Mouse (Mus musculus): ENCODE results near the gene Cntf. TPM values are rescaled to one million over a fixed set of nuclear protein-coding genes. Genes with fewer than 3 reads are reported as not detected.

The Cntf gene
- polyA plus RNA-seq, 1 experiment from 2014 or later, result 0.81 TPM

DNA sequence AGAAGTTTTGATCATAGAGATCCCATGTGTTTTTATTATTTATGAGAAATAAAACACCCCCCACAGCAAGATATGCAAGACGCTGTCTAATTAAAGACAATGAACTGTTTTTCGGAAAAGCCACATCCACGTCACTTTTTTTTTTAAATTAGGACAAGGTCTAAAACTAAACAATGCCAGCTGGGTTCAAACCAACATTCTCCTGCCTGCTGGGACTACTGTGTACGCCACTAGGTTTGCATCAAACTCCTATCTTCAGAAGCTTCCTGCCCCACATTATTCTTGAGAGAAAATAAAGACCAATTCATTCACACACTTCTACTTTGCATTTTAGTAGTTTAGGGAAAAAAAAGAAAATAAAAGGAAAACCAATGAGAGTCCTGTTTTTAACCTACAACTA is 22.3 kb upstream of the Cntf start:
- no peak overlapping the region for H3K27ac ChIP-seq (replicated peaks; ENCODE audit: low read depth, low read length)
- H3K4me1 ChIP-seq (ENCODE audit: control insufficient read depth, insufficient read depth, low read length), result peaks cover 3% of the 10 kb centered on the region; the same call in 1 of the 2 replicates
- H3K36me3 ChIP-seq (ENCODE audit: control insufficient read depth, insufficient read depth, low read length), result peaks cover 5% of the 10 kb centered on the region; the same call in 1 of the 2 replicates
- no peaks in the 10 kb centered on the region for H3K27me3 ChIP-seq (replicated peaks; ENCODE audit: control insufficient read depth, insufficient read depth, low read length)
- no peaks in the 10 kb centered on the region for H3K9me3 ChIP-seq (ENCODE audit: control insufficient read depth, low read length)
- H3K4me3 ChIP-seq (ENCODE audit: low read depth, low read length), result no peak overlapping the region
- ATAC-seq (ENCODE audit: low read depth) (no peak), DNase-seq (ENCODE audit: low spot score) (no peak)
- no peak overlapping the region for H3K9ac ChIP-seq (ENCODE audit: low read depth, low read length)
- WGBS, result 71% methylated on average over 4 of the region's 4 CpGs
- H3K4me2 ChIP-seq (ENCODE audit: low read depth, low read length), result no peak overlapping the region

DNA sequence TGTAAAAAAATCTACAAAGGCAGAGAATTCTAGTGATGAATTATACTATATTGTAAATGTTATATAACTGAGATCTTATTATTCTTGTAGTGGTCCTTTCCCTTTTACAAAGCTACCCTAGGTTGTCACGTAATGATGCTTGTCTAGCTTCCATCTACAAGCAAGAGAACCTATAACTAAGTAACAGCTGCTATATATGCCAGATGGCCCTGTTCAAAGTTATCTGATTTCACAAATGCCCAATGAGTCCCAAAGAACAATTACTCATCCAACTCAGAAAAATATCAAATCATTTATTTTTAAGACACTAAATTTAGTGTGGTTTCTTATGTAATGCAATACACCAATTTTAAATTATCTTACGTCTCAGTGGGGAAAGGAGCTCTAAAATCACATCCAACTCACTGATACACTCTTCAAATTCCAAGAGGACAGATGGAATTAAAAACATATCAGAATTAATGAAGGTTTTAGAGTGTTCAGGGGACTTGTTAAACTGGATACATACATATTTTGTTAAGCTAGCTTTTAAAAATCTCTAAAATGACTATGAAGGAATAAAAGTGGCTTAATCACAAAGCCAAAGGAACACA is 21.5 kb upstream of the Cntf start:
- 69% methylated on average over 2 of the region's 2 CpGs for WGBS

DNA sequence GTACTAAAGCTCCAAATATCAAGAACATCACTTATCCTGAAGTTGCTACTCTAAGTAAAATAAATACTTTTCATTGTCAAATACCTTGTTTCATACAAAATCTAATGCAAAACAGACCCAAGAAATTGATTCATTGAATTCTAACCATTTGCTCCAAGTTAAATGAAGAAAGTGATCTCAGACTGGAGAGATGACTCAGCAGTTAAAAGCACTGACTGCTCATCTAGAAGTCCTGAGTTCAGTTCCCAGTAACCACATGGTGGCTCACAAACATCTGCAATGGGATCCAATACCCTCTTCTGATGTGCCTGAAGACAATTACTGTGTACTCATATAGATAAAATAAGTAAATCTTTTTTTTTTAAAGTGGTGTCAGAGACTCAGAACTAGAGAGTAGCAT is 15.0 kb upstream of the Cntf start:
- no peak for DNase-seq (ENCODE audit: low spot score)
- H3K9ac ChIP-seq (ENCODE audit: low read depth, low read length), result no peak overlapping the region
- no peak overlapping the region for H3K27ac ChIP-seq (replicated peaks; ENCODE audit: low read depth, low read length)
- H3K4me1 ChIP-seq (ENCODE audit: control insufficient read depth, insufficient read depth, low read length), result no peaks in the 10 kb centered on the region
- H3K4me2 ChIP-seq (ENCODE audit: low read depth, low read length), result no peak overlapping the region
- H3K36me3 ChIP-seq (ENCODE audit: control insufficient read depth, insufficient read depth, low read length), result peaks cover 24% of the 10 kb centered on the region
- no peak overlapping the region for H3K4me3 ChIP-seq (ENCODE audit: low read depth, low read length)
- H3K9me3 ChIP-seq (ENCODE audit: control insufficient read depth, low read length), result no peaks in the 10 kb centered on the region
- no peaks in the 10 kb centered on the region for H3K27me3 ChIP-seq (replicated peaks; ENCODE audit: control insufficient read depth, insufficient read depth, low read length)
- ATAC-seq (ENCODE audit: low read depth), result no peak

More for the DNA sequence above, 21.5 kb upstream of the Cntf start:
- H3K9me3 ChIP-seq (ENCODE audit: control insufficient read depth, low read length), result no peaks in the 10 kb centered on the region
- no peaks in the 10 kb centered on the region for H3K27me3 ChIP-seq (replicated peaks; ENCODE audit: control insufficient read depth, insufficient read depth, low read length)
- H3K4me2 ChIP-seq (ENCODE audit: low read depth, low read length), result no peak overlapping the region
- H3K4me1 ChIP-seq (ENCODE audit: control insufficient read depth, insufficient read depth, low read length), result peaks cover 3% of the 10 kb centered on the region; the same call in 1 of the 2 replicates
- DNase-seq (ENCODE audit: low spot score), result no peak
- H3K36me3 ChIP-seq (ENCODE audit: control insufficient read depth, insufficient read depth, low read length), result peaks cover 5% of the 10 kb centered on the region; the same call in 1 of the 2 replicates
- H3K27ac ChIP-seq (replicated peaks; ENCODE audit: low read depth, low read length), result no peak overlapping the region
- no peak overlapping the region for H3K4me3 ChIP-seq (ENCODE audit: low read depth, low read length)
- ATAC-seq (ENCODE audit: low read depth), result no peak
- H3K9ac ChIP-seq (ENCODE audit: low read depth, low read length), result no peak overlapping the region

DNA sequence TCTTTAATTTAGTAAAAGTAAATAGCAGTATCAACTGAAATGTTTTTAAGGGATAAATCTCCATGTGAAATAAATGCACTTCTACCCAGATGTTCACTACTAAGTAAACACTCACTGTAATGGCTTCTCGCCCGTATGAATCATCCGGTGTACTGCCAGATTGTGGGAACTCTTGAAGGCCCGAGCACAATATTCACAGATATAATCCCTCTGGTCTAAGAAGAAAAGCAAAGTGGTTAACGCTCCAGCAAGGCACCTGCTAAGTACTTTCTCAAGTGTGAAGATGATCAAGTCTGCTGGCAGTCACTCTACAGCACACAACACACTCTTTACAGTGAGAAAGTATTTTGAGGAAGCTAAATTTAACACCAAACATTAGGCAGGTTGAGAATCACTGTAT is 5.5 kb upstream of the Cntf start:
- 92% methylated on average over 5 of the region's 5 CpGs for WGBS
- H3K27me3 ChIP-seq (replicated peaks; ENCODE audit: control insufficient read depth, insufficient read depth, low read length), result no peaks in the 10 kb centered on the region
- no peaks in the 10 kb centered on the region for H3K4me1 ChIP-seq (ENCODE audit: control insufficient read depth, insufficient read depth, low read length)
- no peak overlapping the region for H3K4me3 ChIP-seq (ENCODE audit: low read depth, low read length)
- no peak overlapping the region for H3K9ac ChIP-seq (ENCODE audit: low read depth, low read length)
- H3K9me3 ChIP-seq (ENCODE audit: control insufficient read depth, low read length), result no peaks in the 10 kb centered on the region
- H3K27ac ChIP-seq (replicated peaks; ENCODE audit: low read depth, low read length), result no peak overlapping the region
- ATAC-seq (ENCODE audit: low read depth) (no peak), DNase-seq (ENCODE audit: low spot score) (no peak)
- no peak overlapping the region for H3K4me2 ChIP-seq (ENCODE audit: low read depth, low read length)
- H3K36me3 ChIP-seq (ENCODE audit: control insufficient read depth, insufficient read depth, low read length), result peaks cover 74% of the 10 kb centered on the region

DNA sequence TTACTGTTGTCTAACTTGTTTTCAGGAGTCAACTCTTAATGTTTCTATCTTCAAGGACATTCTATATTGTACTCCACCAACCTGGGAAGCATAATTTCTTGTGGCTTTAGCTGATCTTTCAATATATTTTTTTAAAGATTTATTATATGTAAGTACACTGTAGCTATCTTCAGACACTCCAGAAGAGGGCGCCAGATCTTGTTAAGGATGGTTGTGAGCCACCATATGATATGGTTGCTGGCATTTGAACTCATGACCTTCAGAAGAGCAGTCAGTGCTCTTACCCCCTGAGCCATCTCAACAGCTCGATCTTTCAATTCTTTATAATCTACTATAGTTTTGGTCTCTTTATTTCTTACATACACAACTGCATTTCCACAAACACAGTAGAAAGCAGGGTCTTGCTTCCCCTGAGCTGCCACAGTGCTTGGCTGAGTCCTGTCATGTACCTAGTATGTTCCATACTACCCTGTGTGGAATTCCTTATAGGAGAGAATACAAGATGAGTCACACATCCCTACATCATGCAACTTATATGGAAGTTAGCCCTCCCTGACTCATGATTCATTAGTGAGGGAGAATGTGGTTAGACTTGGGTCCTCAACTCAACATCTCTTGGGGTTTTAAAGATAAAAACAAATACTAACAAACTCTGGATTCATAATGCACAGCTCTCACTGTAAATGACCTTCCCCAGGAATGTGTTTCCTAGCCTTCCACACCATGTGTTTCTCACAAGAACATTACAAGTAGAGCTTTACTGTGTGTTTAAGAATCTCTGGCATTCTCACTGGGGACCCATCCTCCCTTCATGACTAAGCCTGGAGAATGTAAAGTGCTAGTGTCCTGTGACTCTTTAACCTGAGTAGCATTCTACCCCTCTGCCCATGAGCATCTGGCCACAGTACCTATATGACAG is 3.0 kb downstream of the Cntf start:
- no peak overlapping the region for H3K9ac ChIP-seq (ENCODE audit: low read depth, low read length)
- no peaks in the 10 kb centered on the region for H3K9me3 ChIP-seq (ENCODE audit: control insufficient read depth, low read length)
- DNase-seq (ENCODE audit: low spot score), result no peak
- no peak for ATAC-seq (ENCODE audit: low read depth)
- WGBS, result 64% methylated on average over 2 of the region's 2 CpGs
- H3K4me1 ChIP-seq (ENCODE audit: control insufficient read depth, insufficient read depth, low read length), result no peaks in the 10 kb centered on the region
- no peak overlapping the region for H3K4me2 ChIP-seq (ENCODE audit: low read depth, low read length)
- H3K27ac ChIP-seq (replicated peaks; ENCODE audit: low read depth, low read length), result no peak overlapping the region
- H3K4me3 ChIP-seq (ENCODE audit: low read depth, low read length), result no peak overlapping the region
- H3K27me3 ChIP-seq (replicated peaks; ENCODE audit: control insufficient read depth, insufficient read depth, low read length), result no peaks in the 10 kb centered on the region
- peaks cover 44% of the 10 kb centered on the region for H3K36me3 ChIP-seq (ENCODE audit: control insufficient read depth, insufficient read depth, low read length)

DNA sequence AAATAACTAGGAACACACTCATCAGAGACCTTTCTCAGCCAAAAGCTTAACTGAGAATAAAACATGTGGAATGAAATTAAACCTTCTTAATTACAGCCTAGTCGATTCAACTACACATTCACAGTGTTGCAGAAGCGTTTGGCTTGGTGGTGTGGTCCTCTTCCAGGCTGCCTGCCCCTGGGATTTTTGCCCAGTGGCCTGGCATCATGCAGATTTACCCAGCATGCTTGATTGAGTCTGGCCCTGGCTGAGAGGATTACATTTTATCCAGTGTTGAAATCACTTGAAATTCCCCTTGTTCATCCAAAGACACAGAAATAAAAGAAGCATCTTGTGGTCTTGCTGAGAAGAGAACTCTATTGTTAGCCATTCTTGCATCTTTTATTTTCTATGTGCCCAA is 5.8 kb downstream of the Cntf start:
- Histone ChIP-seq H3K27ac (replicated peaks; ENCODE audit: low read depth, low read length) (no peak overlapping the region), H3K27me3 (replicated peaks; ENCODE audit: control insufficient read depth, insufficient read depth, low read length) (no peaks in the 10 kb centered on the region), H3K36me3 (ENCODE audit: control insufficient read depth, insufficient read depth, low read length) (peaks cover 23% of the 10 kb centered on the region), H3K4me3 (ENCODE audit: low read depth, low read length) (no peak overlapping the region), H3K4me2 (ENCODE audit: low read depth, low read length) (no peak overlapping the region), H3K9me3 (ENCODE audit: control insufficient read depth, low read length) (no peaks in the 10 kb centered on the region), H3K9ac (ENCODE audit: low read depth, low read length) (no peak overlapping the region), H3K4me1 (ENCODE audit: control insufficient read depth, insufficient read depth, low read length) (no peaks in the 10 kb centered on the region)
- ATAC-seq (ENCODE audit: low read depth), result no peak
- DNase-seq (ENCODE audit: low spot score), result peak; percentile 12
- WGBS, result 68% methylated on average over 2 of the region's 2 CpGs

DNA sequence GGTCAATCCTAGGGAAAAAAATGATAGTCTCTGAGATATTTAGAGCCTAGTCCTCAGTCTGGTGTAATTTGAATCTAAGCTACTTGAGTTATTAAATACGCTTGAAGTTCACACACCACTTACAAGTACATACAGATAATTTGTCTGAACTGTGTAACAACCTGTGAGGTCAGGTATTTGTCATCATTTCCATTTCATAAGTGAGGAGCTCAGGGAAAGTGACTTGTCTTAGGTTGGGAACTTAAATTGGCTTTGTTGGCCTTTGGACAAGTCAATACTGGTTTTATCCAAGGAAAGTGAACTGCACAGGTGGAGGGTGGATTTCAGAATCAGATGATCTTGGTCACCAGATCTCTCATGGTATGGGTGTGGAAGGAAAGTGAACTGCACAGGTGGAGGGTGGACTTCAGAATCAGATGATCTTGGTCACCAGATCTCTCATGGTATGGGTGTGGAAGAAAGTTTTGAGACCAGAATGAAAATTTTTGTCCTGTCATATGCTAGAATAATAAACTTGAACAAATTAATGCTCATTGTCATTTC is 6.4 kb downstream of the Cntf start:
- Histone ChIP-seq H3K4me2 (ENCODE audit: low read depth, low read length) (no peak overlapping the region), H3K9me3 (ENCODE audit: control insufficient read depth, low read length) (no peaks in the 10 kb centered on the region), H3K4me3 (ENCODE audit: low read depth, low read length) (no peak overlapping the region), H3K27ac (replicated peaks; ENCODE audit: low read depth, low read length) (no peak overlapping the region), H3K27me3 (replicated peaks; ENCODE audit: control insufficient read depth, insufficient read depth, low read length) (no peaks in the 10 kb centered on the region), H3K4me1 (ENCODE audit: control insufficient read depth, insufficient read depth, low read length) (no peaks in the 10 kb centered on the region), H3K9ac (ENCODE audit: low read depth, low read length) (no peak overlapping the region), H3K36me3 (ENCODE audit: control insufficient read depth, insufficient read depth, low read length) (peaks cover 18% of the 10 kb centered on the region)
- DNase-seq (ENCODE audit: low spot score), result no peak
- 77% methylated on average over 1 of the region's 1 CpGs for WGBS
- no peak for ATAC-seq (ENCODE audit: low read depth)

DNA sequence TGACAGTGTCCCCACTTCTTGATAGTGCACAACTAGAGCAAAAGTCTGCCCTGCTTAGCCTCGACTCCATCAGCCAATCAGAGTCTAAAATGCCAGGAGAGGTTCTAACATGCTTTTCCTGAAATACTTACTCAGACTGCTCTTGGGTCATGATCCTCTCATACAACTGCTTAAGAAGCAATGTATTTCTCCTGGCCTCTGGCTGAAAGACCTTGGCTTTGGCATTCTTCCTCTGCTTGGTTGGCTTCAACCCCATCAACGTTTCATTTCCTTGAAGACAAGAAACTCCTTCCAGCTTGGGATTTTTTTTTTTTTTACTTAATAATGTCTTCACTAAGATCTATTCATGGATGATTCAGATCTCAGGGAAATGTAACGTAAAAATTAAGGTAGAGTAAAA is 9.1 kb downstream of the Cntf start:
- no peaks in the 10 kb centered on the region for H3K36me3 ChIP-seq (ENCODE audit: control insufficient read depth, insufficient read depth, low read length)
- WGBS, result 78% methylated on average over 3 of the region's 3 CpGs
- no peak overlapping the region for H3K4me3 ChIP-seq (ENCODE audit: low read depth, low read length)

More for the DNA sequence above, 9.1 kb downstream of the Cntf start:
- no peak for ATAC-seq (ENCODE audit: low read depth)
- H3K4me1 ChIP-seq (ENCODE audit: control insufficient read depth, insufficient read depth, low read length), result no peaks in the 10 kb centered on the region
- no peak for DNase-seq (ENCODE audit: low spot score)
- H3K27ac ChIP-seq (replicated peaks; ENCODE audit: low read depth, low read length), result no peak overlapping the region
- H3K9ac ChIP-seq (ENCODE audit: low read depth, low read length), result no peak overlapping the region
- no peaks in the 10 kb centered on the region for H3K9me3 ChIP-seq (ENCODE audit: control insufficient read depth, low read length)
- H3K4me2 ChIP-seq (ENCODE audit: low read depth, low read length), result no peak overlapping the region
- H3K27me3 ChIP-seq (replicated peaks; ENCODE audit: control insufficient read depth, insufficient read depth, low read length), result no peaks in the 10 kb centered on the region

All from embryonic facial prominence, embryonic 14.5 days (tissue).